Mouse (Mus musculus): ENCODE measurements around the gene Hnrnpl. TPM values are rescaled to one million over a fixed set of nuclear protein-coding genes. Genes with fewer than 3 reads are reported as not detected.

Gene Hnrnpl
- total and polyA plus RNA-seq, 2 experiments: 90.1 to 109 TPM

DNA sequence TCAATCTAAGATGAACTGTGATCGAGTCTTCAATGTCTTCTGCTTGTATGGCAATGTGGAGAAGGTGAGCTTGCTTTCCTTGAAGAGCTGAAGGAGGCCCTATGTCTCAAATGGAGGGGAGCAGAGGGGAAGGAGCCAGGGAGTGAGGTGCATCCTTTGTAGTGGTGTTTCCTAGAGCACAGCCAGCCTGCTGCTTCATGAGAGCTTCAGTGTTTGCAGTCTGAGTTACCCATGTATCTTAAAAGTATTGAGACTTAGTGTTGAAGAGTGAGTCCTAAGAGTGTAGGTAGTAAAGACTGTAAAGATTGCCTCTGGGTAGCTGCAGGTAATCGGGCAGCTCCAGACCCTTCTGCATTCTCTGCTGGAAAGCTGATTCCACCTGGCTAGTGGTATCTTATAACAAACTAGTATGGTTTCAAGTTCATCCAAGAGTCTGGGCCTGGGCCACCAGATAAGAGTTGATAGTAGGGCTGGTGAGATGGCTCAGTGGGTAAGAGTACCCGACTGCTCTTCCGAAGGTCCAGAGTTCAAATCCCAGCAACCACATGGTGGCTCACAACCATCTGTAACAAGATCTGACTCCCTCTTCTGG lies 10.6 kb downstream of the Hnrnpl start:
- Histone ChIP-seq H3K36me3 (ENCODE audit: control insufficient read depth, insufficient read depth, low read length) (peaks cover 80% of the 10 kb centered on the region), H3K79me2 (ENCODE audit: control insufficient read depth, insufficient read depth, low read length) (peaks cover 9% of the 10 kb centered on the region; the same call in 1 of the 2 replicates), H3K27ac (replicated peaks; ENCODE audit: insufficient read depth, low read depth, low read length) (no peak overlapping the region), H3K27me3 (ENCODE audit: control insufficient read depth, insufficient read depth, low read length) (no peaks in the 10 kb centered on the region), H3K4me1 (ENCODE audit: control insufficient read depth, insufficient read depth, low read length) (peaks cover 41% of the 10 kb centered on the region), H3K9ac (ENCODE audit: low read depth, low read length) (no peak overlapping the region), H3K4me3 (ENCODE audit: insufficient read depth, low read depth, low read length) (no peak overlapping the region)
- no peak for DNase-seq (ENCODE audit: extremely low read depth, low read depth, low spot score)
- TF ChIP-seq CTCF (IDR thresholded peaks at IDR 0.05; ENCODE audit: low read depth, low read length) (no peak), POLR2A (IDR thresholded peaks at IDR 0.05; ENCODE audit: extremely low read depth, insufficient read depth, low read length) (no peak)
- 56% methylated on average over 4 of the region's 4 CpGs for WGBS

DNA sequence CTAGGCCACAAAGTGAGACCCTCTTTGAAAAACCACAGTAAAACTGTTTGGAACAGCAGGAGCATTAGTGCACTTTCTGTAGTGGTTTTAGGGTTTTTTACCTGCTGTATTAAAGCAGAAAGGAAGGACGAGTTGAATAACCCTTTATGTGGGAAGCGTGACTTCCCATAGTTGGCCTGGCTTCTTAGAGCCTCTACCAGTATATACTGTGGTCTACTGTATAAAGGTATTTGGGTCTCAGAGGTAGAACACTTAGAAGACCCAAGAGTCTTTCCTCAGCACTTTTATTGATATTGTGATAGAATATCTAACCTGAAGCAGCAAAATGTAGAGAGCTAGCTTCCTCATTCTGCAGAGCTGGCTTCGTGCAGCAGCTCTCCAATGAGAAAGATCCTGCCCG lies 11.2 kb downstream of the Hnrnpl start:
- Histone ChIP-seq H3K27me3 (ENCODE audit: control insufficient read depth, insufficient read depth, low read length) (no peaks in the 10 kb centered on the region), H3K4me3 (ENCODE audit: insufficient read depth, low read depth, low read length) (no peak overlapping the region), H3K36me3 (ENCODE audit: control insufficient read depth, insufficient read depth, low read length) (peaks cover 74% of the 10 kb centered on the region), H3K4me1 (ENCODE audit: control insufficient read depth, insufficient read depth, low read length) (peaks cover 48% of the 10 kb centered on the region), H3K79me2 (ENCODE audit: control insufficient read depth, insufficient read depth, low read length) (peaks cover 9% of the 10 kb centered on the region; the same call in 1 of the 2 replicates), H3K27ac (replicated peaks; ENCODE audit: insufficient read depth, low read depth, low read length) (no peak overlapping the region), H3K9ac (ENCODE audit: low read depth, low read length) (no peak overlapping the region)
- 75% methylated on average over 4 of the region's 4 CpGs for WGBS
- TF ChIP-seq CTCF (IDR thresholded peaks at IDR 0.05; ENCODE audit: low read depth, low read length) (no peak), POLR2A (IDR thresholded peaks at IDR 0.05; ENCODE audit: extremely low read depth, insufficient read depth, low read length) (no peak)
- no peak for DNase-seq (ENCODE audit: extremely low read depth, low read depth, low spot score)

DNA sequence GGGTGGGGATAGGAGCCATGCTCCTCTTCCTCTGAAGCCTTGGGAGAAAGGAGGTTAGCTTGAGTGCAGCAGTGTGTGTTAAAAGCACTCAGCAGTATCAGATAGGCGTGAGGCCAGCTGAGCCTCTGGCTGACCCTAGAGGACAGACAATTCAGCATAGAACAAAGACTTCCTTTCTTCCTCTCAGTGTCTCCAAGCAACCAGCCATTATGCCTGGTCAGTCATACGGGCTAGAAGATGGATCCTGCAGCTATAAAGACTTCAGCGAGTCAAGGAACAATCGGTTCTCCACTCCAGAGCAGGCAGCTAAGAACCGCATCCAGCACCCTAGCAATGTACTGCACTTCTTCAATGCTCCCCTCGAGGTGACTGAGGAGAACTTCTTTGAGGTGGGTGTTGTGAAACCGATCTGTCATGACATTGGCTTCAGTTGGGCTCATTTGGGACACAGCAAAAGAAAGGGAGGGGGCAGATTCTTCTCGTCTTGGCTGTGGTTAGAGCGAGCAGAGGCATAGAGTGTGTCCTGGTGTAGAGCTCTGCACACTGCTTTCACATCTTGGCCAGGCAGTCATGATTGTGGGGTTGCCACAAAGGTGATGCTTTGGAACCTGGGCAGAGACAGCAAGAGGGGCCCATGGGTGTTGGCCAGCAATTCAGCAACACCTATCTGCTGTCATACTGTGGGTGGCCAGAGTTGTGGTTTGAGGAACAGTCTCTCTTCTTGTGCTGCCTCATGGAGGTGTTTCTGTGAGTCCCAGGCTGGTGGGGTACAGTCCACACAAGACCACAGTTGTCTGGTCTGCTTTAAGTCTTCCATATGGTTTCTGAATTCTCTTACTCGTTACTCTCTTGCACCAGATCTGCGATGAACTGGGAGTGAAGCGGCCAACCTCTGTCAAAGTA lies 12.3 kb downstream of the Hnrnpl start:
- H3K4me1 ChIP-seq (ENCODE audit: control insufficient read depth, insufficient read depth, low read length): peaks cover 49% of the 10 kb centered on the region
- peak overlapping the region; percentile 3 for H3K27ac ChIP-seq (replicated peaks; ENCODE audit: insufficient read depth, low read depth, low read length)
- no peaks in the 10 kb centered on the region for H3K27me3 ChIP-seq (ENCODE audit: control insufficient read depth, insufficient read depth, low read length)
- peak; percentile 70 for DNase-seq (ENCODE audit: extremely low read depth, low read depth, low spot score)
- no peak for TF ChIP-seq CTCF (IDR thresholded peaks at IDR 0.05; ENCODE audit: low read depth, low read length)
- TF ChIP-seq POLR2A (IDR thresholded peaks at IDR 0.05; ENCODE audit: extremely low read depth, insufficient read depth, low read length): no peak
- no peak overlapping the region for H3K9ac ChIP-seq (ENCODE audit: low read depth, low read length)
- 58% methylated on average over 12 of the region's 12 CpGs for WGBS
- H3K4me3 ChIP-seq (ENCODE audit: insufficient read depth, low read depth, low read length): no peak overlapping the region
- 0 out of 2 replicates have a peak, but pooled peaks cover 5% of the 10 kb centered on the region for H3K79me2 ChIP-seq (ENCODE audit: control insufficient read depth, insufficient read depth, low read length)
- H3K36me3 ChIP-seq (ENCODE audit: control insufficient read depth, insufficient read depth, low read length): peaks cover 64% of the 10 kb centered on the region

DNA sequence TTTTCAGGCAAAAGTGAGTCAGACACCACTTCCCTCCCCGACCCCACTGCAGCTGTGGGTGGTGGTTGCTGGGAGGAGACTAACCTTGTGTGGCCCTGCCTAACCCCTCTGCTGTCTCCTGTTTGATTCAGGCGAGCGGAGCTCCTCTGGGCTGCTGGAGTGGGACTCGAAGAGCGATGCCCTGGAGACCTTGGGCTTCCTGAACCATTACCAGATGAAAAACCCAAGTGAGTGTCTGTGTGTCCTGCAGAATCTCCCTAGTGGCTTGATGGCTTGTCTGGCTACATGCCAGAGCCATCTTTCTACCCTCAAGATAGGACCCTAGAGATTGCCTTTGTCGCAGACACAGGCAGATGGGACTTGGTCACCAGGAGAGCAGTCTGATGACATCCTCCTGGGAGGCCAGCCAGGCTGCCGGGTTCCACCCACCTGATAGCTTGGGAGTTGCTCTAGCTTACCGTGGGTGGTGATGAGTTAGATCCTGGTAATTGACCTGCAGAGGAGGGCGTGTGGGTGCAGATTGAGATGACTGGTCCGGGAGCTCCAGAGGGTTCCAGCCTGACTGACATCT lies 13.0 kb downstream of the Hnrnpl start:
- Histone ChIP-seq H3K4me3 (ENCODE audit: insufficient read depth, low read depth, low read length) (no peak overlapping the region), H3K27ac (replicated peaks; ENCODE audit: insufficient read depth, low read depth, low read length) (peak overlapping the region; percentile 3), H3K4me1 (ENCODE audit: control insufficient read depth, insufficient read depth, low read length) (peaks cover 50% of the 10 kb centered on the region), H3K9ac (ENCODE audit: low read depth, low read length) (no peak overlapping the region), H3K36me3 (ENCODE audit: control insufficient read depth, insufficient read depth, low read length) (peaks cover 56% of the 10 kb centered on the region), H3K27me3 (ENCODE audit: control insufficient read depth, insufficient read depth, low read length) (no peaks in the 10 kb centered on the region), H3K79me2 (ENCODE audit: control insufficient read depth, insufficient read depth, low read length) (peaks cover 2% of the 10 kb centered on the region; the same call in 1 of the 2 replicates)
- DNase-seq (ENCODE audit: extremely low read depth, low read depth, low spot score): peak; percentile 74
- WGBS: 24% methylated on average over 10 of the region's 10 CpGs
- no peak for TF ChIP-seq CTCF (IDR thresholded peaks at IDR 0.05; ENCODE audit: low read depth, low read length)
- TF ChIP-seq POLR2A (IDR thresholded peaks at IDR 0.05; ENCODE audit: extremely low read depth, insufficient read depth, low read length): no peak

DNA sequence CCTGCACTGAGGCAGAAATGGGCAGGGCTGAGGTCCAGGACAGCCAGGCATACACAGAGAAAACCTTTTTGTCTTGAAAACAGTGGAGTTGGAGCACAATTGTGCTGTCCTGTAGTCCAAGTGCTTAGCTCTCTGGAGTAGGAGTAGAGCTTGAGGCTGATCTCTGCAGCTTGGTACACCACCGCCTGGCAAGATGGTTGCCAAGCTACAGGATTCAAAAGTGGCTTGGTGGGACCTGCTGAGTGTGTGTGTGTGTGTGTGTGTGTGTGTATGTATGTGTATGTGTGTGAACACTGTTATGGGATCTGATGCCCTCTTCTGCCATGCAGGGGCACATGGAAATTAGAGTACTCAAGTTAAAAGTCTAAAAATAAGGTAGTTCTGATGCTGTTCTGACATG lies 14.2 kb downstream of the Hnrnpl start:
- Histone ChIP-seq H3K36me3 (ENCODE audit: control insufficient read depth, insufficient read depth, low read length) (peaks cover 46% of the 10 kb centered on the region), H3K27me3 (ENCODE audit: control insufficient read depth, insufficient read depth, low read length) (no peaks in the 10 kb centered on the region), H3K27ac (replicated peaks; ENCODE audit: insufficient read depth, low read depth, low read length) (peak overlapping the region; percentile 36), H3K4me1 (ENCODE audit: control insufficient read depth, insufficient read depth, low read length) (peaks cover 51% of the 10 kb centered on the region), H3K4me3 (ENCODE audit: insufficient read depth, low read depth, low read length) (no peak overlapping the region), H3K79me2 (ENCODE audit: control insufficient read depth, insufficient read depth, low read length) (peaks cover 3% of the 10 kb centered on the region; the same call in 1 of the 2 replicates), H3K9ac (ENCODE audit: low read depth, low read length) (no peak overlapping the region)
- DNase-seq (ENCODE audit: extremely low read depth, low read depth, low spot score): no peak
- 59% methylated on average over 1 of the region's 1 CpGs for WGBS
- TF ChIP-seq POLR2A (IDR thresholded peaks at IDR 0.05; ENCODE audit: extremely low read depth, insufficient read depth, low read length) (no peak), CTCF (IDR thresholded peaks at IDR 0.05; ENCODE audit: low read depth, low read length) (no peak)
